Mouse (Mus musculus): ENCODE measurements around the gene Opa1. TPM values are rescaled to one million over a fixed set of nuclear protein-coding genes. Genes with fewer than 3 reads are reported as not detected.

The Opa1 gene
- polyA plus RNA-seq, 1 experiment from 2014 or later, result 51.4 TPM

DNA sequence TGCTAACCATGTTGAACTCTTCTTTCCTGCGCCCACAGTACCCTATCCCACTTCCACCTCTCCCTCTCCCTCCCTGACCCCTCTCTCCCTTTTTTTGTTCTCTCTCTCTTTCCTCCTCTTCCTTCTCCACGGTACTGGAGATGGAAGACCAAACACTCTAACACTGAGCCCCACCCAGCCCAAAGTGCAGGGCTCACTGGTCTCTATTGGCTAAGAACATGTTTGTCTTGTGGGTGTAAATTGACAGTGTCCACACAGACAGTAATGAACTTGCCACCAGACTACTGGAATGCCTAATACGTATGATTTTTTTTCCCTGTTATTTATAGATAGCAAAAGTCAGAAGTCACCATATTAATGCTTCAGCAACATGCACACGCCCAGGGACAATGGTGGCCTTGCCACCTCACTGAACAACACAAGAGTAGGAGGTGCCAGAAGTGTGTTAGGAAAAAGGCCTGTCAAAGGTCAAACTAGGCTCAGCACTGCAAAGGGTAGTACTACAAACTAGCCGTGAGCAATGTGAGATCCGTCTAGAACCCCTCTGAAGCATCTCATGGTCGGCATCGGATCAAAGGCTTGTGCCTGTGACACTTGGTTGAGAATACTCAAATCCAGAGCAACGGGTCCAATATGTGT is 77.2 kb downstream of the Opa1 start:
- Histone ChIP-seq H3K4me3 (no peak overlapping the region), H3K9ac (no peak overlapping the region), H3K4me1 (replicated peaks) (no peaks in the 10 kb centered on the region), H3K27ac (ENCODE audit: poor library complexity, severe bottlenecking) (no peak overlapping the region), H3K9me3 (replicated peaks) (no peaks in the 10 kb centered on the region), H3K4me2 (no peak overlapping the region), H3K36me3 (peaks cover 9% of the 10 kb centered on the region), H3K27me3 (replicated peaks) (no peaks in the 10 kb centered on the region; the same call in 1 of the 2 replicates)
- WGBS, result 77% methylated on average over 9 of the region's 9 CpGs
- no peak for ATAC-seq (ENCODE audit: insufficient number of reproducible peaks, low FRiP score)

GRCm38 (mm10) chr16:29656901-29657300 is 77.8 kb downstream of the Opa1 start:
- Histone ChIP-seq H3K27me3 (replicated peaks) (no peaks in the 10 kb centered on the region; the same call in 1 of the 2 replicates), H3K27ac (ENCODE audit: poor library complexity, severe bottlenecking) (no peak overlapping the region), H3K9me3 (replicated peaks) (no peaks in the 10 kb centered on the region), H3K4me1 (replicated peaks) (no peaks in the 10 kb centered on the region), H3K4me2 (no peak overlapping the region), H3K36me3 (peaks cover 5% of the 10 kb centered on the region), H3K4me3 (no peak overlapping the region), H3K9ac (no peak overlapping the region)
- no peak for ATAC-seq (ENCODE audit: insufficient number of reproducible peaks, low FRiP score)
- WGBS, result 73% methylated on average over 10 of the region's 10 CpGs

DNA sequence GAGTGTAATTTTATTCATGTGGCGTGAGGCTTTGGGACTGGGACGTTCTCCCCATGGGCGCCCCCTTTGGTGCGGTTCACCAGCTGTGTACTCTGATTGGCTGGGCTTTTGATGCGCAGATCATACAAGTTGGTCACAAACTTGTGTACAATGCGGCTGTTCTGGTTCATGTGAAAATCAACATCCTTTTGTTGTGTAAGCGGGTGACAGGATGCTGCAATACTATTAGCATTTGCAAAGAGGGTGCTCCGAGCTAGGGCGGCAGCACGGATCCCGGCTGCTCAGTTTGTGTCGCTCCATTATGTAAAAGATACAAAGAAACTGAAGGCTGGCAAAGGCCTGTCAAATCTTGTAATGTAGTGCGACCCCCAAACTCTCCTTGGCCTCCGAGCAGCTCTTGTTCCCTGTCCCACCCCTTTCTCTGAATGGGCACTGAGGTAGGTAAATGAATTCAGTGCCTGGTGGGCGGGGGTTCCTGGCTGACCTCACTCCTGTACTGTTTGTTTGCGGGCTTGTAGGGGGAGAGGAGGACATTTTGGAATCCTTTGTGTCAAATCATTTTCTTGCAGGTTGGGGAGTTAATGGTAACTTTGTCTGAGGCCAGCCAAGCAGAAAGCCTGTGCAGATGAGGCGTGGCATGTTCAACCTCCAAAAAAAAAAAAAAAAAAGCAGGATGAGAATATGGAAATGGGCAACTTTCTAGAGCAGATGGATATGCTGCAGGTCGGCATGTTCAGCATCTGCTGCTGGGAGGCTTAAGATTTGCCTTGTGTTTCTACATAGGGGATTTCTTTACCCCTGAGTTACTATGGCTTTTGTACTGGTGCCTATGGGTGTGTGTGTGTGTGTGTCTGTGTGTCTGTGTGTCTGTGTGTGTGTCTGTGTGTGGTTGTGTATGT is 78.8 kb downstream of the Opa1 start:
- no peak for ATAC-seq (ENCODE audit: insufficient number of reproducible peaks, low FRiP score)
- 26% methylated on average over 18 of the region's 18 CpGs for WGBS
- H3K4me3 ChIP-seq, result peak overlapping the region; percentile 35
- H3K27ac ChIP-seq (ENCODE audit: poor library complexity, severe bottlenecking), result no peak overlapping the region
- H3K9me3 ChIP-seq (replicated peaks), result no peaks in the 10 kb centered on the region
- no peaks in the 10 kb centered on the region; the same call in 1 of the 2 replicates for H3K27me3 ChIP-seq (replicated peaks)
- H3K4me1 ChIP-seq (replicated peaks), result no peaks in the 10 kb centered on the region
- peak overlapping the region; percentile 65 for H3K4me2 ChIP-seq
- no peaks in the 10 kb centered on the region for H3K36me3 ChIP-seq
- H3K9ac ChIP-seq, result peak overlapping the region; percentile 32; the same call in 1 of the 2 replicates

- H3K4me2 ChIP-seq, result no peak overlapping the region
- no peak overlapping the region for H3K9ac ChIP-seq
- H3K9me3 ChIP-seq (replicated peaks), result no peaks in the 10 kb centered on the region
- no peaks in the 10 kb centered on the region for H3K36me3 ChIP-seq
- ATAC-seq (ENCODE audit: insufficient number of reproducible peaks, low FRiP score), result no peak
- 83% methylated on average over 13 of the region's 13 CpGs for WGBS
- H3K27me3 ChIP-seq (replicated peaks), result no peaks in the 10 kb centered on the region; the same call in 1 of the 2 replicates
- H3K4me1 ChIP-seq (replicated peaks), result peaks cover 3% of the 10 kb centered on the region; the same call in 1 of the 2 replicates
- no peak overlapping the region for H3K4me3 ChIP-seq
- no peak overlapping the region for H3K27ac ChIP-seq (ENCODE audit: poor library complexity, severe bottlenecking)
Observed at GRCm38 (mm10) chr16:29659101-29659810, 80.1 kb downstream of the Opa1 start.

GRCm38 (mm10) chr16:29663042-29663758 is 84.1 kb downstream of the Opa1 start:
- ATAC-seq (ENCODE audit: insufficient number of reproducible peaks, low FRiP score), result no peak
- Histone ChIP-seq H3K4me3 (no peak overlapping the region), H3K27ac (ENCODE audit: poor library complexity, severe bottlenecking) (no peak overlapping the region), H3K36me3 (no peaks in the 10 kb centered on the region), H3K9me3 (replicated peaks) (no peaks in the 10 kb centered on the region), H3K27me3 (replicated peaks) (no peaks in the 10 kb centered on the region), H3K4me2 (no peak overlapping the region), H3K4me1 (replicated peaks) (peaks cover 7% of the 10 kb centered on the region), H3K9ac (no peak overlapping the region)
- 76% methylated on average over 6 of the region's 6 CpGs for WGBS

- Histone ChIP-seq H3K4me2 (no peak overlapping the region), H3K4me3 (no peak overlapping the region), H3K36me3 (no peaks in the 10 kb centered on the region), H3K27ac (ENCODE audit: poor library complexity, severe bottlenecking) (no peak overlapping the region), H3K9ac (no peak overlapping the region), H3K4me1 (replicated peaks) (peaks cover 7% of the 10 kb centered on the region), H3K27me3 (replicated peaks) (no peaks in the 10 kb centered on the region), H3K9me3 (replicated peaks) (no peaks in the 10 kb centered on the region)
- no peak for ATAC-seq (ENCODE audit: insufficient number of reproducible peaks, low FRiP score)
- WGBS, result 20% methylated on average over 4 of the region's 4 CpGs
Observed at GRCm38 (mm10) chr16:29664392-29664791, 85.3 kb downstream of the Opa1 start.

DNA sequence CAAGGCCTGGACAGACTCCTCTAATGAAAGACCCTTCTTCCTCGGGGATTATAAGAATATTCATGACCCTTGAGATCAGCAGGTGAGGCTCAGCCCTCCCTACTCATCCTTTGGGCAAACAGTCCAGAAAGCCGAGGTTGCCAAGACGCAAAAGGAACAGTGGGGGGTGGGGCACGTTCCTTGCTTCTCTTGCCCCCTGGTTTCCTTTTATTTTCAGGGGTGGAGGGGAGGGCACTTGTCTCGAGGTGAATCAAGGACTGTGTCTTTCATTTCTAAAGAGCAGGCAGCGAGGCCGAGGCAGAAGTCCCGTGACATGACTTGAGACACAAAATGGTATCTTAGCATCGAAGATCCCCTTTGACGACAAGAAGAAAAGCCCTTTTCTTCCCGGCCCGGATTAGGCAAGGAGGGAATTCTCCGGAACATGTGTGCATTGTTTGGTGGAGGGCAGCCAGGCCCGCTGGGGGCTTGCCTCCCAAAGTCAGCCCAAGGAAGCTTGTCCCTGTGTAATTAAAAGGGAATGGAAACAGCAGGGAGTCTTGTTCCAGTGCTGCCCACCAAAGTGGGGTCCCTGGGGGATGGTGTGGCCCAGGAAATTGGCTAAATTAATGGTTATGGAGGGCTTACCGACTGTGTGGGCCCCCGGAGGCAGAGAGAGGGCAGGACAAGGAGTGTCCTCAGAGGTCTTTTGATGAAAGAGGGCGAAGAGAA is 88.0 kb downstream of the Opa1 start:
- H3K4me2 ChIP-seq, result no peak overlapping the region
- no peak overlapping the region for H3K9ac ChIP-seq
- no peak for ATAC-seq (ENCODE audit: insufficient number of reproducible peaks, low FRiP score)
- 37% methylated on average over 17 of the region's 17 CpGs for WGBS
- H3K9me3 ChIP-seq (replicated peaks), result no peaks in the 10 kb centered on the region
- H3K27me3 ChIP-seq (replicated peaks), result no peaks in the 10 kb centered on the region
- peaks cover 7% of the 10 kb centered on the region for H3K4me1 ChIP-seq (replicated peaks)
- no peak overlapping the region for H3K4me3 ChIP-seq
- H3K27ac ChIP-seq (ENCODE audit: poor library complexity, severe bottlenecking), result no peak overlapping the region
- no peaks in the 10 kb centered on the region for H3K36me3 ChIP-seq

DNA sequence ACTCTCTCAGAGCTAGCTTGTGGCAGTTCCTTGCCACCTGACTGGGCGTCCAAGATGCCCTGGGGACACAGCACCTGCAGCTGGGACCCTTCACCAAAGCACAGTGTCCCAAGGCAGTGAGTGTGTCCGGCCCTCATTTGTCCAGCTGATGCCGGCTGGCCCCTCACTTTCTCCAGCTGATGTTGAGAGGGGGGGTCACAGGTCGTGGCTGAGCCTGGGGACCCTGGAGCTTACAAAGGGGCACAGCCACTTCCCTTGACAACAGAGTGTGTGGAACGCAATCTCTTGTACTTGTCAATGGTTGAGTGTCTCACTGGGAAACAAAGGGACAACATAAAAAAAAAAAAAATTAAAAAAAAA is 88.5 kb downstream of the Opa1 start:
- H3K4me3 ChIP-seq, result no peak overlapping the region
- WGBS, result 48% methylated on average over 5 of the region's 5 CpGs
- H3K27ac ChIP-seq (ENCODE audit: poor library complexity, severe bottlenecking), result no peak overlapping the region
- no peak overlapping the region for H3K4me2 ChIP-seq
- no peaks in the 10 kb centered on the region for H3K9me3 ChIP-seq (replicated peaks)
- H3K4me1 ChIP-seq (replicated peaks), result peaks cover 7% of the 10 kb centered on the region
- no peak for ATAC-seq (ENCODE audit: insufficient number of reproducible peaks, low FRiP score)
- no peaks in the 10 kb centered on the region for H3K27me3 ChIP-seq (replicated peaks)
- no peaks in the 10 kb centered on the region for H3K36me3 ChIP-seq
- no peak overlapping the region for H3K9ac ChIP-seq

- 89% methylated on average over 12 of the region's 12 CpGs for WGBS
- Histone ChIP-seq H3K27me3 (replicated peaks) (no peaks in the 10 kb centered on the region), H3K4me1 (replicated peaks) (peaks cover 7% of the 10 kb centered on the region), H3K27ac (ENCODE audit: poor library complexity, severe bottlenecking) (no peak overlapping the region), H3K9me3 (replicated peaks) (peaks cover 3% of the 10 kb centered on the region; the same call in 1 of the 2 replicates), H3K4me2 (no peak overlapping the region), H3K36me3 (no peaks in the 10 kb centered on the region), H3K9ac (no peak overlapping the region), H3K4me3 (no peak overlapping the region)
- no peak for ATAC-seq (ENCODE audit: insufficient number of reproducible peaks, low FRiP score)
Observed at GRCm38 (mm10) chr16:29668451-29668850, 89.3 kb downstream of the Opa1 start.

GRCm38 (mm10) chr16:29670806-29671205 is 91.7 kb downstream of the Opa1 start:
- 93% methylated on average over 3 of the region's 3 CpGs for WGBS
- no peaks in the 10 kb centered on the region for H3K27me3 ChIP-seq (replicated peaks)
- no peak overlapping the region for H3K27ac ChIP-seq (ENCODE audit: poor library complexity, severe bottlenecking)
- no peak for ATAC-seq (ENCODE audit: insufficient number of reproducible peaks, low FRiP score)
- no peak overlapping the region for H3K9ac ChIP-seq
- no peak overlapping the region for H3K4me3 ChIP-seq
- H3K4me2 ChIP-seq, result no peak overlapping the region
- H3K4me1 ChIP-seq (replicated peaks), result no peaks in the 10 kb centered on the region
- H3K36me3 ChIP-seq, result no peaks in the 10 kb centered on the region
- H3K9me3 ChIP-seq (replicated peaks), result peaks cover 3% of the 10 kb centered on the region; the same call in 1 of the 2 replicates

Measured in heart, embryonic 12.5 days (tissue).